Mouse (Mus musculus) kidney, embryonic 16.5 days (tissue): ENCODE data around the gene Dlst. TPM values are rescaled to one million over a fixed set of nuclear protein-coding genes. Genes with fewer than 3 reads are reported as not detected.
A peak's percentile ranks its signal among the peaks of the same experiment; 100 is the strongest.
"Not testable (repeated sequence)": the region's sequence is repeated elsewhere in the genome, so short reads cannot be mapped to it uniquely, and the experiment has no call there.

ENCODE experiments used
- ATAC-seq: fragments of 200-750 bp; cut with Nextera tagmentation; 2 replicates; pipeline ENCODE4 v1.8.0; 2017; ENCODE audit warnings: moderate TSS enrichment; ENCODE audit not compliant: low FRiP score, low TSS enrichment
- H3K27ac ChIP-seq: fragments of 300-500 bp; sonication (generic); 2 replicates; pipeline ENCODE4 v1.5.1; 2014; ENCODE audit warnings: low read length
- H3K27me3 ChIP-seq: fragments of 300-500 bp; sonication (generic); 2 replicates; pipeline ENCODE4 v1.6.1; 2014; ENCODE audit warnings: low read length, control low read depth, mixed read lengths; ENCODE audit not compliant: insufficient read depth
- H3K36me3 ChIP-seq: fragments of 300-500 bp; sonication (generic); 2 replicates; pipeline ENCODE4 v1.6.1; 2014; ENCODE audit warnings: low read length, control low read depth, mixed read lengths; ENCODE audit not compliant: insufficient read depth
- H3K4me1 ChIP-seq: fragments of 300-500 bp; sonication (generic); 2 replicates; pipeline ENCODE4 v1.6.1; 2014; ENCODE audit warnings: low read length, control low read depth, mixed read lengths; ENCODE audit not compliant: insufficient read depth
- H3K4me2 ChIP-seq: fragments of 300-500 bp; sonication (generic); replicated peaks from 2 replicates; pipeline ENCODE4 v1.6.1; 2014; ENCODE audit warnings: low read depth, low read length
- H3K4me3 ChIP-seq: fragments of 300-500 bp; sonication (generic); 2 replicates; pipeline ENCODE4 v1.5.1; 2014; ENCODE audit warnings: mild to moderate bottlenecking, low read length
- H3K9ac ChIP-seq: fragments of 300-500 bp; sonication (generic); replicated peaks from 2 replicates; pipeline ENCODE4 v1.6.1; 2014; ENCODE audit warnings: low read length
- H3K9me3 ChIP-seq: fragments of 300-500 bp; sonication (generic); 2 replicates; pipeline ENCODE4 v1.6.1; 2016; ENCODE audit warnings: low read length, control low read depth
- WGBS: fragments of 180-500 bp; shearing (Covaris S2); extraction: QIAGEN DNeasy Blood & Tissue Kit; methylation state at CpG from one replicate; pipeline ENCODE4 v1.1.7; 2014; 5-methylcytosine and 5-hydroxymethylcytosine counted together
- polyA plus RNA-seq: library from polyadenylated mRNA; unstranded; fragments of >200 nt; fragmentation: Nextera tagmentation; extraction: Ambion mirVana; gene quantifications from 2 replicates; pipeline ENCODE4 v1.2.1, GENCODE M21; 2015

The Dlst gene
- polyA plus RNA-seq, 1 experiment from 2014 or later, result 153 TPM

DNA sequence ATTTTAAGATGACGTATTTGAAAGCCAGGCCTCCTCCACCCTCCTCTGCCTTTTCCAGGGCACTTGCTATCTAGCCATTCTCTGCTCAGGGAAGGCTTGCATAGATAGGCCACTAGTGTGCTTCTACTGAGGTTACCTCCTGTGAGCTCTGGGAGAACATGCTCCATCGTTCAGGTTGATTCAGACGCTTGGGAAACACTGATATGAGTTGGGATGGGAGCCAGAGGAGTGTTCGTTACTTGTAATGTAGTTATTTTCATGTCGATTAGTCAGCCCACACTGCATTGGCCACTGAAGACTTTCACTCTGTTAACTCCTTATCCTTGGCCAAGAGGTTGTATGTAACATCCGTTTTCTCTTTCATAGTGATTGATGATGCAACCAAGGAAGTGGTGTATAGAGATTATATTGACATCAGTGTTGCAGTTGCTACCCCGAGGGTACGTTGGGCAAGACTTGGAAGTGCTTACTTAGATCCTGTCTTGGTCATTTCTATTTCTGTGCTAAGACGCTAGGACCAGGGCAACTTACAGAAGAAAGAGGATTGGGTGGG, 18.9 kb downstream of the Dlst start:
- H3K4me2 ChIP-seq, result no peak overlapping the region
- WGBS, result 92% methylated on average over 9 of the region's 9 CpGs
- no peak overlapping the region for H3K27ac ChIP-seq
- H3K36me3 ChIP-seq, result peaks cover 79% of the 10 kb centered on the region
- H3K27me3 ChIP-seq, result no peaks in the 10 kb centered on the region
- no peaks in the 10 kb centered on the region for H3K9me3 ChIP-seq
- no peak overlapping the region for H3K9ac ChIP-seq
- no peak for ATAC-seq
- no peaks in the 10 kb centered on the region for H3K4me1 ChIP-seq
- H3K4me3 ChIP-seq, result no peak overlapping the region

DNA sequence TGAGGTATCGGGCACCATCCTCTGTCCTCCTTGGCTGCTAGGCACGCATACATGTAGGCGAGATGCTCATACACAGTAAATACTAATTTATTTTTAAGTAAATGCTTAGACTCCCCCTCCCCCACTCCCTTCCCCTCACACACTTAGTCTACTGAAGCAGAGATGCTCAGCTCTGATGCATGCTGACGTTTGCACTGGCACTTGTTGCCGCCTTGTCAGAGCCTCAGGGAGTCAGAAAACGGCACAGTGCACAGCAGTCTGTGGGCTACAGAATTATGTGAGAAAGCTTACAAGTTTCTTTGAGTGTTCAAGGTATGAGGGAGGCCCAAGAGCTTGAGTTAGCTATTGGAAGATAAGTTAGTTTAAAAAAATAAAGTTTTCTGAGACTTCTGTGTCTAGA, 20.7 kb downstream of the Dlst start:
- Histone ChIP-seq H3K4me3 (no peak overlapping the region), H3K36me3 (peaks cover 80% of the 10 kb centered on the region), H3K27me3 (no peaks in the 10 kb centered on the region), H3K4me1 (no peaks in the 10 kb centered on the region), H3K4me2 (no peak overlapping the region), H3K9ac (no peak overlapping the region), H3K27ac (no peak overlapping the region), H3K9me3 (no peaks in the 10 kb centered on the region)
- 93% methylated on average over 6 of the region's 6 CpGs for WGBS
- no peak for ATAC-seq

DNA sequence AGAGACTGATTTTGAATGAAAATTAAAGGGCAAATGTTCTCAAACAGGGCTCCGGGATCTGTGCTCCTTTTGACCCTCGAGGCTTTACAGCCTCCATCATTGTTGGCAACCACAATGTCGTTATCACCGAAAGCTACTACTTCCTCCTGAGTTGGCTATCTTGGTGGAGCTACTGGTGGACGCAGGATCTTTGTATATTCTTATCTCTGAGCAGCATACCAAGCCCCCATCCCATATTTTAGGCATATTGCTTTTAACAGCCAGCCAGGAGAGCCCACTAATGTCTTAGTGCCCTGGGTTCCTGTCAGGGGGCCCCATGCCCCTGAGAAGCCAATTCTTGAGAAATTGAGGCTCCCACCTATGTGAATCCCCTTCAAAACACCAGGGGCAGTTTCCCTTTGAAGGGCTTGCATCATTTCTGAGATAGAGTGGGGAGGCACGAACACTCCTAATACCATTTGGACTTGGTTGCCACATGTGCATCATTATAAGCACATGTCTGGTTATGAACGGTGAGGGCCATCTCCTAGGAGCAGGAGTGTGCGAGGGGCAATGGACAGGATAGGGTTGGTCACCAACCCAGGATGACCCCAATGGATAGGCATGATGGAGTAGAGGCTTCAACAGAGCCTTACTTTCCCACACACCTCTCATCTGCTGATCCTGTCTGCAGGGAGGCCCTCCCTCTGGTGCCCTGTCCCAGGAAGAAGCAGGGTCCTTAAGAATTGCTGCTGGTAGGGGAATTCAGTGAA, 23.6 kb downstream of the Dlst start:
- H3K4me1 ChIP-seq, result no peaks in the 10 kb centered on the region
- no peak for ATAC-seq
- H3K27me3 ChIP-seq, result no peaks in the 10 kb centered on the region
- H3K36me3 ChIP-seq, result peaks cover 56% of the 10 kb centered on the region
- 87% methylated on average over 8 of the region's 8 CpGs for WGBS
- no peak overlapping the region for H3K9ac ChIP-seq
- no peak overlapping the region for H3K27ac ChIP-seq
- H3K9me3 ChIP-seq, result no peaks in the 10 kb centered on the region
- no peak overlapping the region for H3K4me2 ChIP-seq
- H3K4me3 ChIP-seq, result no peak overlapping the region

DNA sequence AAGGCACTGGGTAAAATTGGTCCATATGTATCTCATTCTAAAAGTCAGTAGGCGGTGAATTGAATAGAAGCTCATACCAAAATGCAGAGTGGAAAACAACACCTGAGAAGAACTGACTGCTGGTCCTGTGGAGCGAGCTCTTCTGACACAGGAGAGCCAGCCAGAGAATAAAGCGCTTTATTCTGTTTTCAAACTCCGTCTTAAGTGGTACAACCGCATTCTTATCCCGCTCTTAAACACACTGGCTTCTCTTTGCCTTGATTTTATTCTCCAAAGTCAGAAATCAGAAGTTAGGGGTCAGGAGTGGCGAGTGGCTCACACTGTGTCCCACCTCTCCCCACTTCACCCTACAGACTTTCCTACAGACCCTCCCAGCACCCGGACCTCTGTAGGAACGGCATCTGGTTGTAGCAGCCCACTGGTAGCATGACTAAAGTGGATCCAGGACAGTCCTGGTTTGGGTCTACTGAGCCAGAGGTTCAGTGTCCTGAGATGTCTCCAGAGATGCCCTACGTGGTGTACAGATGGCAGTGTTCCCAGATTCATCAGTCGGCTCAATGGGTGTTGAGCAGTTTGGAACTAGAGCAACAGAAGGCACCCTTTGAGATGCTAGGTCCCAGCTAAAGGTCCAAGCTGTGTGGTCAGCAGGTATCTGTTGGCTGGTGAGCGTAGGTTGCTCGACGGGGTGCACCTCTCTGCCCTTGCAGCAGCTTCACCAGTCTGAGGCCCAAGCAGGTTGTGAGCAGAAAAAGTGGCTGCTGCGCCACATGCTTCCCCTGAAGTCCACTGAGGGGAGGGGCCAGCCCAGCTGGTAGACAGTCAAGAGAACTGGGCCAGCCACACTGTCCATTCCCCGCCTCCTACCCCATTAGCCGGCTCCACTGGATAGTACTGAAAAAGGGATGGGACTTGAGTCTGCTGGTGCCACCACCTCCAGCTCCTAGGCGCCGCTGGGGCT, 25.2 kb downstream of the Dlst start:
- H3K27ac ChIP-seq, result no peak overlapping the region
- peak; percentile 42; the same call in 1 of the 2 replicates for ATAC-seq
- H3K9me3 ChIP-seq, result no peaks in the 10 kb centered on the region
- no peak overlapping the region for H3K9ac ChIP-seq
- H3K27me3 ChIP-seq, result no peaks in the 10 kb centered on the region
- H3K4me1 ChIP-seq, result no peaks in the 10 kb centered on the region
- no peak overlapping the region for H3K4me2 ChIP-seq
- H3K4me3 ChIP-seq, result no peak overlapping the region
- 77% methylated on average over 19 of the region's 19 CpGs for WGBS
- peaks cover 41% of the 10 kb centered on the region for H3K36me3 ChIP-seq

DNA sequence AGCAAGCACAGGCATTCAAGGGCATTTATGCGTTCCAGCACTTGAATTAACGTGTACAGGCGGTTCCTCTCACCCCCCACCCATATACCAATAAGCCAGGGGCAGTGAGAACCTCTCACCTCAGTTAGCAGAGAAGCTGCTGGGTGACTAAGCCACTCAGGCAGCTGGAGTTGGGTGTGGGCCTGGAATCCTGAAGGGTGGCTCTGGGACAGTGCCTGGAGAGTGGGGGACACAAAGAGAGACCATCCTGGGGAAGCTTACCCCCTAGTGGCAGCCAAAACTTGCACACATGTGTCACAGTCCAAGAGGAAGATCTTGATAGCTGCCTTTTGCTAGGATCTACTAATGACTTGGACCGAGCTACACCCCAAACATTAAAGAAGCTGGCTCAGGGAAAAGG, 26.0 kb downstream of the Dlst start:
- WGBS, result 77% methylated on average over 4 of the region's 4 CpGs
- peaks cover 33% of the 10 kb centered on the region for H3K36me3 ChIP-seq
- no peak overlapping the region for H3K27ac ChIP-seq
- no peaks in the 10 kb centered on the region for H3K9me3 ChIP-seq
- no peak overlapping the region for H3K4me2 ChIP-seq
- no peak; the same call in 1 of the 2 replicates for ATAC-seq
- no peak overlapping the region for H3K9ac ChIP-seq
- no peaks in the 10 kb centered on the region for H3K4me1 ChIP-seq
- H3K4me3 ChIP-seq, result no peak overlapping the region
- no peaks in the 10 kb centered on the region for H3K27me3 ChIP-seq

DNA sequence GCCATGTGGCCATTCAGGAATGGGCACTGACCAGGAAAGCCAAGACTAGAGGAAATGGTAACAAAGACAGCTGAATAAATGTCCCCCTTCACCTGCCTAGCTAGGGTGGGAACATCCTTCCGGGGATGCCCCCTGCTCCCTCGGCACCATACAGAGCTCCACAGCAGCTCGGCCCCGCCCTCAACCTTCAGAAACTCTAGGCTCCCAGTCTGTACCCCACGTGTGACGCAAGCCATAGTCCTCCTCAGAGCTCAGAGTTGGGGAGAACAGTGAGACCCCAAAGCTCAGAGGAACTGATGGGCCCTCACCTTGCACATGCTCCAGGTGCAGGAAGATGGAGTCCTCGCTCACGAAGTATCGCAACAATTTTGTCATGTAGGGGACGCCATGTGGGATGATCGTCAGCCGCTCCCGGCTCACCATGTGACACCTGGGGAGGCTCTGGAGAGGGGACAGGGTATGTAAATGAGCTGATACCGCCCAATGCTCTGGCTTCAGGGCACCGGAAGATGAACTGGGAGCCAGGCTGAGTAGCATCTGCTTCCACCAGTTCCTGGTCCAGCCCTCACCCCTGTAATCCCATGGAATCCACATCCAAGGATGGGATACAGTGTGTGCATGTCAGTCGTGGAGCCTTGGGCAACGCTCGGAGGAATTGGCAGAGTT, 29.5 kb downstream of the Dlst start:
- H3K27ac ChIP-seq, result no peak overlapping the region
- no peaks in the 10 kb centered on the region for H3K4me1 ChIP-seq
- 54% methylated on average over 18 of the region's 18 CpGs for WGBS
- H3K9ac ChIP-seq, result no peak overlapping the region
- no peaks in the 10 kb centered on the region for H3K9me3 ChIP-seq
- H3K36me3 ChIP-seq, result 0 out of 2 replicates have a peak, but pooled peaks cover 3% of the 10 kb centered on the region
- H3K27me3 ChIP-seq, result no peaks in the 10 kb centered on the region
- no peak for ATAC-seq
- no peak overlapping the region for H3K4me3 ChIP-seq
- H3K4me2 ChIP-seq, result no peak overlapping the region

DNA sequence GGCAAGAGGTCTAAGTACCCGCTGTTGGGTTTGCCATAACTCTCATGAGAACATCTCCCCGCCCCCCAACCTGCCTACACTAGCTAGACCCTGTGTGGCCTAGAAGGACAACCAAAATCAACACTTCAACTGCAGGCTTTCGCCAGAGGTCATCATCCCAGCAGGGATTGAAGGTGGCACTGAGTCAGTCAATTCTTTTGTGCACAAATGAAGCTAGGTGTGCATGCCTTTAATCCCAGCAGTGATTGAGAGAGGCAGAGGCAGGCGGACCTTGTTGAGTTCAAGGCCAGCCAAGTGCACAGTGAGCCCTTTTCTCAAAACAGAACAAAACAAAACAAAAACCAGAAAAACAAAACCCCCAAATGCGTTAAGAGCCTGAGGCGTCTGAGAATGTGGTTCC, 30.5 kb downstream of the Dlst start:
- no peak for ATAC-seq
- H3K27ac ChIP-seq, result no peak overlapping the region
- no peaks in the 10 kb centered on the region for H3K9me3 ChIP-seq
- H3K9ac ChIP-seq, result no peak overlapping the region
- H3K4me1 ChIP-seq, result peaks cover 6% of the 10 kb centered on the region
- WGBS, result 76% methylated on average over 6 of the region's 6 CpGs
- no peak overlapping the region for H3K4me3 ChIP-seq
- no peaks in the 10 kb centered on the region for H3K36me3 ChIP-seq
- no peak overlapping the region for H3K4me2 ChIP-seq
- H3K27me3 ChIP-seq, result no peaks in the 10 kb centered on the region

DNA sequence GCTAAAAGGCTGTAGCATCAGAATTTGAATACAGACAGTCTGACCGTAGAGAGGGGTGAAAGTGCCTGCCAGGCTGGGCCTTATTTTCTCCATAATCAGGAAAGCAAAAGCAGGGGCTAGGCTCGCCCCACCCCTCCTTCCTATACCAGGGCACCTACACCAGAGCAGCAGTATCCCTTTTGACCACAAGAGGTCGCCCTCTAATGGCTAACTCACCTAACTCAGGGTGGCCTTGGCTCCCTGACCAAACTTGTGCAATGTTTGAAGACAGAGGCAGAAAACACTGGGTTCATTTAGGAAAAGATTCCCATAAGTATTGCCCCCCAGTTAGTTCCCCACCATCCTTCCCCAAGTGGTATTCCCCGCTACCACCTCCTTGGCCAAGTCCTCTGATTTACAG, 32.2 kb downstream of the Dlst start:
- peaks cover 8% of the 10 kb centered on the region for H3K4me1 ChIP-seq
- ATAC-seq, result 0 out of 2 replicates have a peak, but pooled peaks have one; percentile 59
- WGBS, result 11% methylated on average over 4 of the region's 4 CpGs
- H3K9ac ChIP-seq, result no peak overlapping the region
- no peaks in the 10 kb centered on the region for H3K9me3 ChIP-seq
- H3K4me3 ChIP-seq, result no peak overlapping the region
- no peak overlapping the region for H3K4me2 ChIP-seq
- H3K27ac ChIP-seq, result no peak overlapping the region
- H3K36me3 ChIP-seq, result no peaks in the 10 kb centered on the region
- H3K27me3 ChIP-seq, result no peaks in the 10 kb centered on the region

DNA sequence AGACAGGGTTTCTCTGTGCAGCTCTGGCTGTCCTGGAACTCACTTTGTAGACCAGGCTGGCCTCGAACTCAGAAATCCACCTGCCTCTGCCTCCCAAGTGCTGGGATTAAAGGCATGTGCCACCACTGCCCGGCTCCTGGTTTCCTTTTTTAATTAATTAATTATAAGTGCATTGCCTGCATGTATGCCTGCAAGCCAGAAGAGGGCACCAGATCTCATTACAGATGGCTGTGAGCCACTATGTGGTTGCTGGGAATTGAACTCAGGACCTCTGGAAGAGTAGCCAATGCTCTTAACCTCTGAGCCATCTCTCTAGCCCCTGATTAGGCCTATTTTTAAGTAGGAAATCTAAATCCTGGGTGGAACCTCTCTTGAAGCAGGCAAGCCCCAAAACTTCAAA, 33.6 kb downstream of the Dlst start:
- WGBS, result 78% methylated on average over 2 of the region's 2 CpGs
- ATAC-seq, H3K4me2 ChIP-seq: not testable (repeated sequence)

More for the DNA sequence above, 33.6 kb downstream of the Dlst start:
- H3K27ac ChIP-seq, H3K27me3 ChIP-seq, H3K4me1 ChIP-seq, H3K4me3 ChIP-seq, H3K9me3 ChIP-seq, H3K9ac ChIP-seq, H3K36me3 ChIP-seq: not testable (repeated sequence)
